Mouse (Mus musculus): ENCODE results near the gene Vamp2. TPM values are rescaled to one million over a fixed set of nuclear protein-coding genes. Genes with fewer than 3 reads are reported as not detected.
A peak's percentile ranks its signal among the peaks of the same experiment; 100 is the strongest.

The Vamp2 gene
- polyA plus RNA-seq, 1 experiment from 2014 or later, result 94.7 TPM

- Histone ChIP-seq H3K4me1 (ENCODE audit: control insufficient read depth, insufficient read depth, low read length) (peaks cover 7% of the 10 kb centered on the region; the same call in 1 of the 2 replicates), H3K27ac (ENCODE audit: low read depth, low read length) (no peak overlapping the region), H3K4me3 (ENCODE audit: low read depth, low read length) (peak overlapping the region; percentile 51), H3K36me3 (ENCODE audit: control insufficient read depth, insufficient read depth, low read length) (no peaks in the 10 kb centered on the region), H3K27me3 (ENCODE audit: control insufficient read depth, insufficient read depth, low read length) (peaks cover 12% of the 10 kb centered on the region), H3K4me2 (peak overlapping the region; percentile 89), H3K9ac (ENCODE audit: low read depth, low read length) (peak overlapping the region; percentile 67), H3K9me3 (replicated peaks; ENCODE audit: control insufficient read depth, low read length) (no peaks in the 10 kb centered on the region)
- no peak; the same call in 1 of the 2 replicates for ATAC-seq (replicated peaks; ENCODE audit: insufficient number of reproducible peaks, low FRiP score, low TSS enrichment)
- WGBS (ENCODE audit: insufficient replicate concordance), result 31% methylated on average over 8 of the region's 8 CpGs
Measured at GRCm38 (mm10) chr11:69134622-69134968, 46.3 kb downstream of the Vamp2 start.

- ATAC-seq (replicated peaks; ENCODE audit: insufficient number of reproducible peaks, low FRiP score, low TSS enrichment), result no peak
Measured at GRCm38 (mm10) chr11:69135361-69135760, 47.1 kb downstream of the Vamp2 start.

More at GRCm38 (mm10) chr11:69135361-69135760, 47.1 kb downstream of the Vamp2 start:
- no peak overlapping the region for H3K9ac ChIP-seq (ENCODE audit: low read depth, low read length)
- WGBS (ENCODE audit: insufficient replicate concordance), result 86% methylated on average over 6 of the region's 6 CpGs
- peaks cover 12% of the 10 kb centered on the region for H3K27me3 ChIP-seq (ENCODE audit: control insufficient read depth, insufficient read depth, low read length)
- H3K36me3 ChIP-seq (ENCODE audit: control insufficient read depth, insufficient read depth, low read length), result no peaks in the 10 kb centered on the region
- H3K27ac ChIP-seq (ENCODE audit: low read depth, low read length), result no peak overlapping the region
- no peak overlapping the region for H3K4me3 ChIP-seq (ENCODE audit: low read depth, low read length)
- no peaks in the 10 kb centered on the region for H3K9me3 ChIP-seq (replicated peaks; ENCODE audit: control insufficient read depth, low read length)
- H3K4me2 ChIP-seq, result no peak overlapping the region
- H3K4me1 ChIP-seq (ENCODE audit: control insufficient read depth, insufficient read depth, low read length), result peaks cover 7% of the 10 kb centered on the region; the same call in 1 of the 2 replicates

Other genes with a start within 250 kb of the Vamp2 start
- 52.5 and 59.9 TPM in 2 replicates for gene Ndel1, start 216.6 kb upstream of the Vamp2 start, polyA plus RNA-seq (2014; fragmentation: Nextera tagmentation; extraction: Ambion mirVana)
- gene Rnf222, start 199.9 kb upstream of the Vamp2 start, polyA plus RNA-seq (2014; fragmentation: Nextera tagmentation; extraction: Ambion mirVana), result 0.11 and 0.18 TPM in 2 replicates
- 719 and 795 TPM in 2 replicates for gene Rpl26, start 186.9 kb upstream of the Vamp2 start, polyA plus RNA-seq (2014; fragmentation: Nextera tagmentation; extraction: Ambion mirVana)
- not detected in 2 replicates for gene Odf4, start 161.4 kb upstream of the Vamp2 start, polyA plus RNA-seq (2014; fragmentation: Nextera tagmentation; extraction: Ambion mirVana)
- gene Arhgef15, start 131.0 kb upstream of the Vamp2 start, polyA plus RNA-seq (2014; fragmentation: Nextera tagmentation; extraction: Ambion mirVana), result 9.0 and 12.3 TPM in 2 replicates
- gene Slc25a35, start 120.4 kb upstream of the Vamp2 start, polyA plus RNA-seq (2014; fragmentation: Nextera tagmentation; extraction: Ambion mirVana), result 1.5 and 1.6 TPM in 2 replicates
- gene Rangrf, start 113.3 kb upstream of the Vamp2 start, polyA plus RNA-seq (2014; fragmentation: Nextera tagmentation; extraction: Ambion mirVana), result 67.0 and 70.6 TPM in 2 replicates
- gene Pfas, start 80.0 kb upstream of the Vamp2 start, polyA plus RNA-seq (2014; fragmentation: Nextera tagmentation; extraction: Ambion mirVana), result 17.3 and 24.0 TPM in 2 replicates
- 41.3 and 48.3 TPM in 2 replicates for gene Ctc1, start 72.6 kb upstream of the Vamp2 start, polyA plus RNA-seq (2014; fragmentation: Nextera tagmentation; extraction: Ambion mirVana)
- gene Aurkb, start 42.8 kb upstream of the Vamp2 start, polyA plus RNA-seq (2014; fragmentation: Nextera tagmentation; extraction: Ambion mirVana), result 89.2 and 89.6 TPM in 2 replicates
- 7.7 and 9.8 TPM in 2 replicates for gene Borcs6, start 28.8 kb upstream of the Vamp2 start, polyA plus RNA-seq (2014; fragmentation: Nextera tagmentation; extraction: Ambion mirVana)
- gene Tmem107, start 17.7 kb upstream of the Vamp2 start, polyA plus RNA-seq (2014; fragmentation: Nextera tagmentation; extraction: Ambion mirVana), result 26.4 and 28.2 TPM in 2 replicates
- 6.2 and 6.3 TPM in 2 replicates for gene Per1, start 6.7 kb downstream of the Vamp2 start, polyA plus RNA-seq (2014; fragmentation: Nextera tagmentation; extraction: Ambion mirVana)
- gene Hes7, start 31.9 kb downstream of the Vamp2 start, polyA plus RNA-seq (2014; fragmentation: Nextera tagmentation; extraction: Ambion mirVana), result 0.35 and 0.64 TPM in 2 replicates
- 0.32 and 0.49 TPM in 2 replicates for gene 9130213A22Rik, start 34.1 kb downstream of the Vamp2 start, polyA plus RNA-seq (2014; fragmentation: Nextera tagmentation; extraction: Ambion mirVana)
- gene Aloxe3, start 37.4 kb downstream of the Vamp2 start, polyA plus RNA-seq (2014; fragmentation: Nextera tagmentation; extraction: Ambion mirVana), result 0.37 and 0.39 TPM in 2 replicates
- not detected in 2 replicates for gene Alox12b, start 68.5 kb downstream of the Vamp2 start, polyA plus RNA-seq (2014; fragmentation: Nextera tagmentation; extraction: Ambion mirVana)
- 1.1 and 2.0 TPM in 2 replicates for gene Alox8, start 109.4 kb downstream of the Vamp2 start, polyA plus RNA-seq (2014; fragmentation: Nextera tagmentation; extraction: Ambion mirVana)
- gene Gucy2e, start 148.5 kb downstream of the Vamp2 start, polyA plus RNA-seq (2014; fragmentation: Nextera tagmentation; extraction: Ambion mirVana), result 0.13 and 0.17 TPM in 2 replicates
- gene Cntrob, start 235.3 kb downstream of the Vamp2 start, polyA plus RNA-seq (2014; fragmentation: Nextera tagmentation; extraction: Ambion mirVana), result 10.1 and 13.1 TPM in 2 replicates
- gene Trappc1, start 235.5 kb downstream of the Vamp2 start, polyA plus RNA-seq (2014; fragmentation: Nextera tagmentation; extraction: Ambion mirVana), result 189 and 202 TPM in 2 replicates
- 0.56 and 0.70 TPM in 2 replicates for gene Kcnab3, start 237.8 kb downstream of the Vamp2 start, polyA plus RNA-seq (2014; fragmentation: Nextera tagmentation; extraction: Ambion mirVana)

Data from heart, embryonic 11.5 days (tissue).